9 mouse cellular contexts compared by ENCODE assay signal in the genomic region with DNA sequence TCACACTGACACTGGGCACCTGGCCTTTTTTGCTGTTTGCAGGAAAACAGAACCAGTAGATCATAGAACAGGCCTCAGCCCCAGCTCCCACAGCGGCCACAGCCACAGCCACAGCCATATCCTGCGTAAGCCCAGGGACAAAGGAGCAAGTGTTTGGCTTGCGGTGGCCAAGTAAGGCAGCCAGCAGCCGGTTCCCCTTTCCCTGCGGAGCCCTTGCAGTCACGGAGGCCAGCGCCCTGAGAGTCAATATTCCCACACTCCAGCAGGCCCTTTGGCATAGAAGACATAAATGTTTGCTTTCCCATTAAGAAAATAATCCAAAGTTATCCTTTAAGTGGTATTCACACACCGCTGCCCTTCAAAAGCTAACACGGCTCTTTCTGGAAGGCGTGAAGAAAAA.
A peak's percentile ranks its signal among the peaks of the same experiment; 100 is the strongest.
DNase-seq lines count a peak whose midpoint lies in the region; ATAC-seq and TF ChIP-seq lines count a peak whose summit lies in the region.
"Had no signal": no experiment of that assay in that cellular context is flagged by ENCODE, and none has a peak within 500 bp of the region (broad histone marks: within the 10 kb centered on the region; RNA-seq: fewer than 3 reads in every experiment).

No protein-coding gene starts in this region.

- no peak for ATAC-seq in hindbrain, embryonic 15.5 days (ENCODE audit: low FRiP score, low read depth)
- no peak for ATAC-seq in hindbrain, embryonic 16.5 days
- ATAC-seq in forebrain, postnatal 0 days, result no peak
- ATAC-seq in kidney, embryonic 16.5 days (ENCODE audit: low FRiP score, low TSS enrichment), result no peak
- ATAC-seq in activated CD4-positive, CD25-positive, alpha-beta regulatory T cell, adult 4 months, result no peak
- no peak for ATAC-seq in CD4-positive, CD25-positive, alpha-beta regulatory T cell, adult 4 months

- no peak overlapping the region for H3K4me3 ChIP-seq in hindbrain, embryonic 15.5 days
- no peak overlapping the region for H3K4me3 ChIP-seq in hindbrain, embryonic 16.5 days (ENCODE audit: low read length)
- no peak overlapping the region for H3K4me3 ChIP-seq in forebrain, postnatal 0 days (ENCODE audit: low read depth, low read length)
- no peak overlapping the region for H3K4me3 ChIP-seq in kidney, embryonic 16.5 days (ENCODE audit: low read length)

- no peak overlapping the region for H3K9ac ChIP-seq in hindbrain, embryonic 15.5 days
- H3K9ac ChIP-seq in hindbrain, embryonic 16.5 days (ENCODE audit: low read depth, low read length), result no peak overlapping the region
- no peak overlapping the region for H3K9ac ChIP-seq in forebrain, postnatal 0 days
- H3K9ac ChIP-seq in kidney, embryonic 16.5 days (replicated peaks; ENCODE audit: low read length), result no peak overlapping the region
- H3K9ac ChIP-seq: liver, embryonic 14.5 days had no signal

- H3K27me3 ChIP-seq in hindbrain, embryonic 15.5 days, result no peaks in the 10 kb centered on the region
- no peaks in the 10 kb centered on the region for H3K27me3 ChIP-seq in hindbrain, embryonic 16.5 days (replicated peaks; ENCODE audit: control insufficient read depth, insufficient read depth, low read length)
- H3K27me3 ChIP-seq in forebrain, postnatal 0 days (ENCODE audit: insufficient read depth, low read length), result no peaks in the 10 kb centered on the region
- H3K27me3 ChIP-seq in kidney, embryonic 16.5 days (ENCODE audit: insufficient read depth, low read length), result no peaks in the 10 kb centered on the region

- H3K36me3 ChIP-seq in hindbrain, embryonic 15.5 days, result no peaks in the 10 kb centered on the region
- H3K36me3 ChIP-seq in hindbrain, embryonic 16.5 days (ENCODE audit: control insufficient read depth, insufficient read depth, low read length), result no peaks in the 10 kb centered on the region
- H3K36me3 ChIP-seq in forebrain, postnatal 0 days (ENCODE audit: insufficient read depth), result no peaks in the 10 kb centered on the region
- H3K36me3 ChIP-seq in kidney, embryonic 16.5 days (ENCODE audit: insufficient read depth, low read length), result no peaks in the 10 kb centered on the region

- H3K9me3 ChIP-seq in hindbrain, embryonic 15.5 days, result no peaks in the 10 kb centered on the region
- H3K9me3 ChIP-seq in hindbrain, embryonic 16.5 days (ENCODE audit: control insufficient read depth, low read length), result no peaks in the 10 kb centered on the region
- no peaks in the 10 kb centered on the region for H3K9me3 ChIP-seq in forebrain, postnatal 0 days (ENCODE audit: low read length)
- H3K9me3 ChIP-seq in kidney, embryonic 16.5 days (ENCODE audit: low read length), result no peaks in the 10 kb centered on the region

- peak; percentile 28 for DNase-seq in forebrain, postnatal 0 days
- DNase-seq in monocyte, adult 2 months (ENCODE audit: low read depth in 1 of 2, low spot score in 2 of 2), result peak; percentile 17 to 45
- no peak for DNase-seq in right cerebral cortex, adult 2 months (ENCODE audit: low spot score in 2 of 2)

- H3K4me2 ChIP-seq in hindbrain, embryonic 15.5 days, result no peak overlapping the region
- H3K4me2 ChIP-seq in hindbrain, embryonic 16.5 days (ENCODE audit: low read length), result no peak overlapping the region
- no peak overlapping the region for H3K4me2 ChIP-seq in forebrain, postnatal 0 days (ENCODE audit: low read depth)
- H3K4me2 ChIP-seq in kidney, embryonic 16.5 days (replicated peaks; ENCODE audit: low read depth, low read length), result no peak overlapping the region

- peaks cover 25% of the 10 kb centered on the region for H3K4me1 ChIP-seq in hindbrain, embryonic 15.5 days (replicated peaks)
- H3K4me1 ChIP-seq in hindbrain, embryonic 16.5 days (ENCODE audit: control insufficient read depth, insufficient read depth, low read depth, low read length), result peaks cover 14% of the 10 kb centered on the region
- peaks cover 19% of the 10 kb centered on the region for H3K4me1 ChIP-seq in forebrain, postnatal 0 days (ENCODE audit: insufficient read depth)
- peaks cover 36% of the 10 kb centered on the region for H3K4me1 ChIP-seq in kidney, embryonic 16.5 days (ENCODE audit: insufficient read depth, low read length)

- no peak for TF ChIP-seq CTCF in forebrain, postnatal 0 days (IDR thresholded peaks at IDR 0.05; ENCODE audit: low read depth)

- 0 out of 2 replicates have a peak overlapping the region, but pooled peaks have one; percentile 9 for H3K27ac ChIP-seq in hindbrain, embryonic 15.5 days (replicated peaks)
- H3K27ac ChIP-seq in hindbrain, embryonic 16.5 days (ENCODE audit: low read depth, low read length), result no peak overlapping the region
- no peak overlapping the region for H3K27ac ChIP-seq in forebrain, postnatal 0 days (ENCODE audit: low read depth, low read length)
- peak overlapping the region; percentile 37; the same call in 1 of the 2 replicates for H3K27ac ChIP-seq in kidney, embryonic 16.5 days (ENCODE audit: low read length)
- H3K27ac ChIP-seq: liver, embryonic 14.5 days had no signal

- WGBS in hindbrain, embryonic 15.5 days, result 62% methylated on average over 10 of the region's 10 CpGs
- 50% methylated on average over 10 of the region's 10 CpGs for WGBS in hindbrain, embryonic 16.5 days
- 30% methylated on average over 10 of the region's 10 CpGs for WGBS in forebrain, postnatal 0 days
- 53% methylated on average over 10 of the region's 10 CpGs for WGBS in kidney, embryonic 16.5 days

Comparison
In these comparisons a context has a peak if more than half of its experiments do, and no peak if none do; other contexts are left out.
1. H3K27ac ChIP-seq: peak in hindbrain, embryonic 15.5 days (single experiment) and kidney, embryonic 16.5 days (single experiment); none in hindbrain, embryonic 16.5 days (single experiment) and forebrain, postnatal 0 days (single experiment).
2. DNase-seq: peak in forebrain, postnatal 0 days (single experiment) and monocyte, adult 2 months (2 of 2); none in right cerebral cortex, adult 2 months (0 of 2).